8 mouse cellular contexts compared by ENCODE assay signal in the genomic region with DNA sequence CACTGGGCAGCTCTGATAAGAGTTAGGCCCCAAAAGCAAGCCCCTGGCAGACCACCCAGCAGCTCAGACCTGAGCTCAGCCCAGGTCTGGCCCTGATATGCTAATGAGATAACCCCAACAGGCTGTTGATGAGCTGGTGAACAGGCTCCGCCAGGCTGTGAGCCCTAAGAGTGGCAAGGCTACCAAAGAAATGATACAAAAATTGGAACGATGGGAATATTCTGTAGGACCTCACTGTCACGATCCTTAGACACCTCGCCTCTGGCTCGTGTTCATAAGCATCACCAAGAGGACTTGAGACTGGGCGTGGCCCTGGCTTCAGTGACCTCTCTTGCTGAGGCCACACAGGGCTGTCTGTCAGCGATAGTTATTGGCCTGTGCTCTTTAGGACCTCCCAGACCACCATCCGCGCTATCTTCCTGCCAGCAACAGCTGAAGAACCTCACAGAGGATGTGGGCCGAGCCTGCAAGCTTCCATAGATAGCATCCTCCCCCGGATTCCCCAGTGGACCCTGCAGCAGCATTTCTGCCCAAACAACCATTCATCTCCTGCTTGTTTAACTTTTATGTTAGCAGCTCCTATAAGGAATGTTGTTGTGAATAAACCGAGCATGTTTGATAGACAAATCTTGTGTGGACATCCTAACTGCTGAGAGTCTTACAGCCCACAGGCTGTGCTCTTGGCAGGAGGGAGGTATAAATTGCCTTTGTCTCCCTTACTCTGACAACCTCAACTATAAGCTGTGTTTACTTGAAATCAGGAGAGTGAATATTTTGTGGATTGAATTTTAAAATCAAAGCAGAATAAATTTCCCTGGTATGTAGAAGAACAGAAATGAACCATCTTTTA. TPM values are rescaled to one million over a fixed set of nuclear protein-coding genes. Genes with fewer than 3 reads are reported as not detected.
DNase-seq lines count a peak whose midpoint lies in the region; ATAC-seq lines count a peak whose summit lies in the region.

No protein-coding gene starts in this region.

- intact Hi-C loops in gastrocnemius, postnatal 14 days (cut with DNase I; ENCODE audit: low total_unique reads): no loop called here

- peak; percentile 86 for ATAC-seq in megakaryocyte-erythroid progenitor cell, adult 5-6 weeks (replicated peaks; ENCODE audit: low FRiP score, low TSS enrichment, poor library complexity, severe bottlenecking)

- peak; percentile 41 for DNase-seq in gastrocnemius, postnatal 14 days
- no peak for DNase-seq in gastrocnemius, adult 8-10 months (ENCODE audit: low spot score in 2 of 2)
- DNase-seq in brain, adult 2 months (ENCODE audit: low read depth, low spot score): peak; percentile 57
- peak; percentile 39 to 48 for DNase-seq in heart, adult 9 months (ENCODE audit: low spot score in 2 of 2)
- peak; percentile 71 for DNase-seq in kidney, postnatal 14 days
- no peak for DNase-seq in cerebellum, postnatal 25 days
- DNase-seq in adrenal gland, adult 18-20 months (ENCODE audit: low spot score in 2 of 2): no peak

RNA-seq across cellular contexts. Expression of a gene that starts 17.0 kb away (rescaled TPM):
- not detected for total RNA-seq in gastrocnemius, postnatal 14 days (2021)
- total RNA-seq in gastrocnemius, adult 8-10 months (2022): not detected
- not detected in 2 replicates for total RNA-seq in megakaryocyte-erythroid progenitor cell, adult 5-6 weeks (2014; fragmentation: Nextera tagmentation)
- total RNA-seq in megakaryocyte-erythroid progenitor cell, adult 5-6 weeks (2017): not detected in 2 replicates
- total RNA-seq in adrenal gland, adult 18-20 months (2021): not detected

RNA-seq across cellular contexts. Expression of a gene that starts 17.9 kb away (rescaled TPM):
- 10 to 100 TPM; 11.7 to 15.2 TPM for total RNA-seq in gastrocnemius, postnatal 14 days (2021)
- 1 to 10 TPM; 1.8 to 3.3 (median 2.2) TPM for total RNA-seq in gastrocnemius, adult 8-10 months (2022)
- total RNA-seq in megakaryocyte-erythroid progenitor cell, adult 5-6 weeks (2014; fragmentation: Nextera tagmentation): 34.0 and 42.3 TPM in 2 replicates
- total RNA-seq in megakaryocyte-erythroid progenitor cell, adult 5-6 weeks (2017): 23.5 and 23.7 TPM in 2 replicates
- 10 to 100 TPM; 42.0 to 63.8 TPM for total RNA-seq in adrenal gland, adult 18-20 months (2021)

Comparison
In these comparisons a context has a peak if more than half of its experiments do, and no peak if none do; other contexts are left out.
1. DNase-seq: peak in gastrocnemius, postnatal 14 days (single experiment), brain, adult 2 months (single experiment), heart, adult 9 months (2 of 2) and kidney, postnatal 14 days (single experiment); none in gastrocnemius, adult 8-10 months (0 of 2), cerebellum, postnatal 25 days (0 of 2) and adrenal gland, adult 18-20 months (0 of 2).